8 mouse cellular contexts compared by ENCODE assay signal in genomic region chr11:110379661-110380309, GRCm38 (mm10). TPM values are rescaled to one million over a fixed set of nuclear protein-coding genes. Genes with fewer than 3 reads are reported as not detected.
A peak's percentile ranks its signal among the peaks of the same experiment; 100 is the strongest.
DNase-seq lines count a peak whose midpoint lies in the region; ATAC-seq and TF ChIP-seq lines count a peak whose summit lies in the region.

No protein-coding gene starts in this region.

- peak overlapping the region; percentile 66 for H3K4me3 ChIP-seq in E14TG2a.4 (replicated peaks; ENCODE audit: low read length)
- peak overlapping the region; percentile 46 for H3K4me3 ChIP-seq in brown adipose tissue, adult 24 weeks (ENCODE audit: insufficient read depth, low read depth, low read length)
- H3K4me3 ChIP-seq in forebrain, postnatal 0 days (ENCODE audit: low read depth, low read length), result peak overlapping the region; percentile 24
- H3K4me3 ChIP-seq in layer of hippocampus, adult 2 months, result peak overlapping the region; percentile 50
- H3K4me3 ChIP-seq in neural tube, embryonic 14.5 days (ENCODE audit: low read depth, low read length), result peak overlapping the region; percentile 0; the same call in 1 of the 2 replicates

- H3K4me1 ChIP-seq in E14TG2a.4 (replicated peaks; ENCODE audit: low read depth, low read length), result peaks cover 16% of the 10 kb centered on the region
- H3K4me1 ChIP-seq in brown adipose tissue, adult 24 weeks (ENCODE audit: control insufficient read depth, insufficient read depth, insufficient read length, low read length), result peaks cover 2% of the 10 kb centered on the region; the same call in 1 of the 2 replicates
- H3K4me1 ChIP-seq in forebrain, postnatal 0 days (ENCODE audit: insufficient read depth), result no peaks in the 10 kb centered on the region
- no peaks in the 10 kb centered on the region for H3K4me1 ChIP-seq in neural tube, embryonic 14.5 days (ENCODE audit: control insufficient read depth, insufficient read depth, low read length)

- intact Hi-C loops in heart, postnatal 36 days (cut with DNase I), result loop anchor here (5.0 to 10.0 kb wide), 2 partner anchors 103 to 665 kb away; no protein-coding TSS in a partner anchor

- peaks cover 13% of the 10 kb centered on the region for H3K27me3 ChIP-seq in E14TG2a.4 (ENCODE audit: insufficient read depth, low read length)
- no peaks in the 10 kb centered on the region for H3K27me3 ChIP-seq in forebrain, postnatal 0 days (ENCODE audit: insufficient read depth, low read length)
- H3K27me3 ChIP-seq in neural tube, embryonic 14.5 days (ENCODE audit: control insufficient read depth, insufficient read depth, low read length), result no peaks in the 10 kb centered on the region

- no peaks in the 10 kb centered on the region for H3K36me3 ChIP-seq in E14TG2a.4 (ENCODE audit: insufficient read depth, low read length)
- no peaks in the 10 kb centered on the region for H3K36me3 ChIP-seq in forebrain, postnatal 0 days (ENCODE audit: insufficient read depth)
- H3K36me3 ChIP-seq in neural tube, embryonic 14.5 days (ENCODE audit: control insufficient read depth, insufficient read depth, low read length), result no peaks in the 10 kb centered on the region

- 11% methylated on average over 20 of the region's 20 CpGs for WGBS in forebrain, postnatal 0 days
- WGBS in neural tube, embryonic 14.5 days, result 15% methylated on average over 20 of the region's 20 CpGs

- peak; percentile 58 for ATAC-seq in forebrain, postnatal 0 days
- ATAC-seq in neural tube, embryonic 14.5 days (ENCODE audit: low read depth), result peak; percentile 73; the same call in 1 of the 2 replicates

- peak overlapping the region; percentile 51 for H3K4me2 ChIP-seq in forebrain, postnatal 0 days (ENCODE audit: low read depth)
- H3K4me2 ChIP-seq in neural tube, embryonic 14.5 days (ENCODE audit: low read depth, low read length), result peak overlapping the region; percentile 42

- peak; percentile 57 for DNase-seq in forebrain, postnatal 0 days
- DNase-seq in heart, postnatal 36 days, result peak; percentile 55 to 68
- DNase-seq in layer of hippocampus, adult 2 months (ENCODE audit: low spot score in 2 of 2), result peak; percentile 34 to 40
- DNase-seq in lung, adult 18-20 months, result peak; percentile 73 to 83
- DNase-seq in urinary bladder, adult 2 months (ENCODE audit: low spot score), result peak; percentile 48

- no peaks in the 10 kb centered on the region for H3K9me3 ChIP-seq in E14TG2a.4 (ENCODE audit: low read length)
- H3K9me3 ChIP-seq in forebrain, postnatal 0 days (ENCODE audit: low read length), result no peaks in the 10 kb centered on the region
- no peaks in the 10 kb centered on the region for H3K9me3 ChIP-seq in neural tube, embryonic 14.5 days (ENCODE audit: control insufficient read depth, low read length)

- no peak for TF ChIP-seq CTCF in E14TG2a.4 (conservative IDR thresholded peaks at IDR 0.05; ENCODE audit: low read length)
- TF ChIP-seq CTCF in forebrain, postnatal 0 days (IDR thresholded peaks at IDR 0.05; ENCODE audit: low read depth), result no peak
- peak; percentile 41 for TF ChIP-seq CTCF in layer of hippocampus, adult 2 months (conservative IDR thresholded peaks at IDR 0.05)

- peak overlapping the region; percentile 7; the same call in 1 of the 2 replicates for H3K27ac ChIP-seq in brown adipose tissue, adult 24 weeks (replicated peaks; ENCODE audit: low read depth, low read length)
- H3K27ac ChIP-seq in forebrain, postnatal 0 days (ENCODE audit: low read depth, low read length), result no peak overlapping the region
- H3K27ac ChIP-seq in layer of hippocampus, adult 2 months, result peak overlapping the region; percentile 79
- no peak overlapping the region for H3K27ac ChIP-seq in neural tube, embryonic 14.5 days (ENCODE audit: low read depth, low read length)

- peak overlapping the region; percentile 19; the same call in 1 of the 2 replicates for H3K9ac ChIP-seq in forebrain, postnatal 0 days
- no peak overlapping the region for H3K9ac ChIP-seq in neural tube, embryonic 14.5 days (replicated peaks; ENCODE audit: low read depth, low read length)

RNA-seq across cellular contexts. Expression of gene Map2k6, which starts 19.1 kb away (rescaled TPM):
- polyA plus RNA-seq in brown adipose tissue, adult 24 weeks (2012; ENCODE audit: insufficient read depth, insufficient read length, missing spikeins), result 9.6 and 11.1 TPM in 2 replicates
- total RNA-seq in forebrain, postnatal 0 days (2014; rRNA removed), result 25.5 and 25.9 TPM in 2 replicates
- 19.2 and 21.3 TPM in 2 replicates for polyA plus RNA-seq in forebrain, postnatal 0 days (2015; fragmentation: Nextera tagmentation; extraction: Ambion mirVana)
- 1 to 10 TPM; 4.7 to 5.5 TPM for total RNA-seq in heart, postnatal 36 days (2021)
- total RNA-seq in layer of hippocampus, adult 2 months (2021), result 10 to 100 TPM; 32.3 to 33.3 TPM
- 22.2 and 24.0 TPM in 2 replicates for polyA plus RNA-seq in neural tube, embryonic 14.5 days (2014; fragmentation: Nextera tagmentation; extraction: Ambion mirVana)
- 8.4 and 9.0 TPM in 2 replicates for polyA plus RNA-seq in urinary bladder, adult 2 months (2012; rRNA removed)

RNA-seq across cellular contexts. Expression of gene Abca5, which starts 42.3 kb away (rescaled TPM):
- 2.2 and 3.8 TPM in 2 replicates for polyA plus RNA-seq in brown adipose tissue, adult 24 weeks (2012; ENCODE audit: insufficient read depth, insufficient read length, missing spikeins)
- 17.2 and 23.9 TPM in 2 replicates for total RNA-seq in forebrain, postnatal 0 days (2014; rRNA removed)
- 7.3 and 8.3 TPM in 2 replicates for polyA plus RNA-seq in forebrain, postnatal 0 days (2015; fragmentation: Nextera tagmentation; extraction: Ambion mirVana)
- total RNA-seq in heart, postnatal 36 days (2021), result 1 to 10 TPM; 6.1 to 7.5 TPM
- 10 to 100 TPM; 34.0 to 41.8 TPM for total RNA-seq in layer of hippocampus, adult 2 months (2021)
- 13.9 and 29.3 TPM in 2 replicates for polyA plus RNA-seq in neural tube, embryonic 14.5 days (2014; fragmentation: Nextera tagmentation; extraction: Ambion mirVana)
- 4.2 and 4.5 TPM in 2 replicates for polyA plus RNA-seq in urinary bladder, adult 2 months (2012; rRNA removed)

Comparison
In these comparisons a context has a peak if more than half of its experiments do, and no peak if none do; other contexts are left out.
1. H3K4me3 ChIP-seq: peak in every context shown above with its lines; median percentile 66 in E14TG2a.4; 50 in layer of hippocampus, adult 2 months; 46 in brown adipose tissue, adult 24 weeks; 24 in forebrain, postnatal 0 days; 0 in neural tube, embryonic 14.5 days.
2. H3K27ac ChIP-seq: peak in brown adipose tissue, adult 24 weeks (single experiment) and layer of hippocampus, adult 2 months (single experiment); none in forebrain, postnatal 0 days (single experiment) and neural tube, embryonic 14.5 days (single experiment).
3. Peak in every context shown above with its lines, with median percentiles within 50 percentile points of each other: DNase-seq.